Mouse (Mus musculus) small intestine, adult 2 months (tissue): ENCODE measurements around the gene Clptm1l.

Experiments used
- CTCF ChIP-seq: fragments of 200-500 bp; IDR thresholded peaks from 2 replicates; pipeline ENCODE4 v1.5.1; 2012; ENCODE audit warnings: low read depth, mild to moderate bottlenecking, control low read depth, inconsistent platforms, low read length, moderate library complexity, mixed read lengths; ENCODE audit not compliant: insufficient replicate concordance, insufficient read length; ENCODE audit errors: extremely low read depth
- POLR2A ChIP-seq: fragments of 200-500 bp; IDR thresholded peaks from 2 replicates; pipeline ENCODE4 v1.6.1; 2012; ENCODE audit warnings: low read depth, mild to moderate bottlenecking, control low read depth, inconsistent platforms, low read length, moderate library complexity

DNA sequence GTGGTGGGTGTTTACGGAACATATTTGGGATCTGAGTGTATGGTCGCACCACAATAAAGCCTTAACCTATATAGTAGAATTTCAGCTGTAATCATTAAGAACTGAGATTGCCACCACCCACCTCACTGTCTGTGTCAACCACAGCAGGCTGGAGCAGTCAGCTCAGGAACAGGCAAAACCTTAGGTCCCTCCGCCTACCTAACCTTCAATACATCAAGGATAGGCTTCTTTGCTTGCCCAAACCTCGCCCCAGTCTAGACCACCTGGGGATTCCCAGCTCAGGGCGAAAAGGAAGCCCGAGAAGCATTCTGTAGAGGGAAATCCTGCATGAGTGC is 22.6 kb downstream of the Clptm1l start:
- TF ChIP-seq CTCF (no peak), POLR2A (no peak)
